Mouse (Mus musculus) left cerebral cortex, adult 18-20 months (tissue): ENCODE results near the gene Cldn15. TPM values are rescaled to one million over a fixed set of nuclear protein-coding genes. Genes with fewer than 3 reads are reported as not detected.
A peak's percentile ranks its signal among the peaks of the same experiment; 100 is the strongest.
"Not testable (repeated sequence)": the region's sequence is repeated elsewhere in the genome, so short reads cannot be mapped to it uniquely, and the experiment has no call there.

ENCODE experiments used
- DNase-seq, 2 experiments: peaks; one replicate each; pipeline ENCODE4 v3.0.0; 2021 to 2022; ENCODE audit warnings: low spot score in 2 of 2, mixed read lengths in 1 of 2
- total RNA-seq, 2 experiments: library from RNA; stranded (reverse); gene quantifications; 2 replicates each; pipeline ENCODE4 v1.2.3; 2021

The Cldn15 gene
- total RNA-seq, 2 experiments from 2014 or later, result not detected

DNA sequence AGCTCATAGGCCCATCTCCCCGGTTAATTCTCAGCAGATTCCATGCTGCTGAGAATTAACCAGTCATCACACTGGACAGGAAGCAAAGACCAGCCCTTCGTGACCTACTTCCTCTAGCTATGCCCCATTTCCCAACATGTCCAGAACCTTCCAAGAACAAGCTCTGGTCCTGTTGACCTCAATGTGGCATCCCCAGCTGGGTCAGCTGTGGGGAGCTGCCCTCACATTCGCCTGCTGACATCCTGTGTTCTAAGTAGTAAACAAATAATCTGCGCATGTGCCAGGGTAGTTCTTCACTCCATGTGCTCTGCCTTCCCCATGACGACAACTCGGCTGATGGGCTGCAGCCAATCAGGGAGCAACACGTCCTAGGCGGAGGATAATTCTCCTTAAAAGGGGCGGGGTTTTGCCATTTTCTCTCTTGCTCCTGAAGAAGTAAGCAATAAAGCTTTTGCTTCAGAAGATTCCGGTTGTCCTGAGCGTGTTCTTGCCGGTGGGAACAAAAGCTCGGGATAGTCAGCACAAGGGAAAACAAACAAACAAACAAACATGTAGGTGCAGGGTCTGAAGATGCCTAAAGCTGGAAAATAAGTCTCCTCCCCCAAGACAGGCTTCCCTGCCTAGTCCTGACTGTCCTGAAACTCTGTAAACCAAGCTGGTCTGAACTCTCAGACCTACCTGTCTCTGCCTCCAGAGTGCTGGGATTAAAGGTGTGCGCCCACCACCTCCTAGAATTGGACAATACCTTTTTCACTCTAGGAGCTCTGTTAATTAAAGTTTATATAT is 16.7 kb upstream of the Cldn15 start:
- DNase-seq, result not testable (repeated sequence)

DNA sequence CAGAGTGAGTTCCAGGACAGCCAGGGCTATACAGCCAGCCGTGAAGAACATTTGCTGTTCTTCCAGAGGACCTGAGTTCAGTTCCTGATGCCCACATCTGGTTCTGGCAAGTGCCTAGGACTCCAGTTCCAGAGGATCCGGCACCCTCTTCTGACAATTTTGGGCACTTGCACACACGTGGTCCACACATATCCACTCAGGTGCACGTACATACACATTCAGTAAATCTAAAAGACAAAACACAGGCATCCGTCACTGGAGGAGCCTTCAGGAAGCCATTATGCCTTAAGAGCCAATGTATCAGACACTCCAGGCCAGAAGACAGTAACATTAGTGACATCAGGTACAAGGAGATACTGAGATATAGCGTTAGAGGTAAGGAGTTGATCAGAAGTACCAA is 15.9 kb upstream of the Cldn15 start:
- DNase-seq, result no peak

DNA sequence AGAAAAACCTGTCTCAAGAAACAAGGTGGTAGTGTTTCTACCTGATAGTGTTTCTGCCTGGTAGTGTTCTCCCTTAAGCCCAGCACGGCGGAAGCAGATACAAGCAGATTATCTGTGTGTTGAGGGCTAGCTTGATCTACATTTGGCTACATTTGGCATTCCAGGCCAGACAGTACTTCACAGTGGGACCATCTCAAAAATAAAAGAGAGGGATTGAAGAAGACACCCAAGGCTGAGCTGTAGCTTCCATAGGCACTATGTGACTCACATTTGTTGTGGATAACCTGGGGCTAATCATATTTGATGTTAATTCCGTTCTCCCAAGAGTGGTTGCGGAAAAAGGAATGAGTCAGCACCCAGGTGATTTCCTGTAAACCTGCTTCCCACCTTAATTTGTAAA is 14.3 kb upstream of the Cldn15 start:
- DNase-seq, result no peak

DNA sequence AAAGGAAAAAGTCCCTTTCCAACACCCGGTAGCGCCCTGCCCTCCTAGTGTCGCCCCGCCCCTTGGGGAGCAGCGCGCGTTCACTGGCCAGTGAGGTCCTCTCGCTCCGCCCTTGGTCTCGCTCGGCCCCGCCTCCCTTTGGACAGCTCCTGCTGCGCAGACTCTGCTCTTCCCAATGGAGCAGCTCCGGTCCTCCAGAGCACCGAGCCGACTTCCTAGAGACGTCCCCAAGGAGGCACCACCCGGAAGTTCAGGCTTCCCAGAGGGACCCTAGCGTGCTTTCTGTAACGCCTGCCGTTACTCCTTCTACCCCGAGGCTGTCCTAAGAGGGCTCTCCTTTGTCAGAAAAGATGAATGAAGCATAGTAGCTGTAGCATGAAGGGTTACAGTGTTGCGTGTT is 13.4 kb upstream of the Cldn15 start, which contains the start of gene Fis1:
TSS of gene Fis1 (plus strand) at position 261 of the 400 bp plus-strand sequence.
- peak; percentile 94 to 96 for DNase-seq

DNA sequence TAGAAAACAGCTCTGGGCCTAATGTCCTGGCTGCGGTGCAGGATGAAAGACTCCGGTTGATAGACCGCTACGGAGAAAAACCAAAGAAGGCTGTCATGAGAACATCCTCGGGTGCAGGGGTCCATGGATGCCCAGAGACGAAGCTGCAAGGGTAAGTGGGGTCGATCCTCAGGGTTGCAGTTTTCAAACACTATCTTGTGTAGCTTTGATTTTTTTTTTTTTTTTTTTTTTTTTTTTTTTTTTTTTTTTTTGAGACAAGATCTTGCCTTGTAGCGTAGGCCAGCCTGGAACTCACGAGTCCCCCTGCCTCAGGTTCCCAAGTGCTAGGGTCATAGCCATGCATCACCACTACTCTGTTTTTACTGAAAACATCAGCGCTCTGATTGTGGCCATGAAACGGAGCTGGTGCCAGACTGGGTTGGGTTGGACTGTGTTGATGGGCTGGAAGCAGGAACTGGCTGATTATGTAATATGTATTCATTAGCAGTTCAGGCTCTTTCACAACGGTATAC is 12.9 kb upstream of the Cldn15 start:
- peak in 1 of 2 experiments; percentile 29 for DNase-seq

DNA sequence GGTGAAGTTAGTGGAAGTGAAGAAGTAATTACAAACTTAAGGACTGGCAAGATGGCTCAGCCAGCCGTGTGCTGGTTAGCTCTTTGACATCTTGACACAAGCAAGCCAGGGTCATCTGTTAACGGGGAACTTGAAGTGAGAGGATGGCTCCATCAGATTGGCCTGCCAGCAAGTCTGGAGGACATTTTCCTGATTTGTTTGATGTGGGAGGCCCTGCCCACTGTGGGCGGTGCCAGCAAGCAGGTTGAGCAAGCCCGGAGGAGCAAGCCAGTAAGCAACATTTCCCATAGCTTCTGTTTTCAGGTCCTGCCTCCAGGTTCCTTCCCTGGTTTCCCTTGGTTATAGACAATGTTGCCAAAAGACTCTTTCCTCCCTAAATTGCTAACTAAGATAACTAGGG is 10.8 kb upstream of the Cldn15 start:
- DNase-seq, result no peak

DNA sequence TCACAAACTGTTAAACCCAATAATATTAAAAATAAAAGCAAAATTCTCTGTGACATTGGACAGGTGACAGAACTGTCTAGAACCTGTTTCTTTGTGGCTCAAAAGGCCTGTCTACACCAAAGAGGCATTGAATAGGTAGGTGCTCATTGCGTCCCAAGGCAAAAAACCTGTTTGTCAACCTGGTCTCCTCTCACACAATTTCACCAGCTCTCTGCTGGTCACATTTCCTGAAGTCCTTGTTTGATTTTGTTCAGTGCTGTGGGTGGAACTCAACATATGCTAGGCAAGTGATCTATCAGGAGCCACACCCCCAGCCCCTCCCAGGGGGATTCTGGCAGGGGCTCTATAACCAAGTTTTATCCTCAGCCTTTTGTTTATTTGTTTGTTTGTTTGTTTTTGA is 9.2 kb upstream of the Cldn15 start:
- no peak for DNase-seq

DNA sequence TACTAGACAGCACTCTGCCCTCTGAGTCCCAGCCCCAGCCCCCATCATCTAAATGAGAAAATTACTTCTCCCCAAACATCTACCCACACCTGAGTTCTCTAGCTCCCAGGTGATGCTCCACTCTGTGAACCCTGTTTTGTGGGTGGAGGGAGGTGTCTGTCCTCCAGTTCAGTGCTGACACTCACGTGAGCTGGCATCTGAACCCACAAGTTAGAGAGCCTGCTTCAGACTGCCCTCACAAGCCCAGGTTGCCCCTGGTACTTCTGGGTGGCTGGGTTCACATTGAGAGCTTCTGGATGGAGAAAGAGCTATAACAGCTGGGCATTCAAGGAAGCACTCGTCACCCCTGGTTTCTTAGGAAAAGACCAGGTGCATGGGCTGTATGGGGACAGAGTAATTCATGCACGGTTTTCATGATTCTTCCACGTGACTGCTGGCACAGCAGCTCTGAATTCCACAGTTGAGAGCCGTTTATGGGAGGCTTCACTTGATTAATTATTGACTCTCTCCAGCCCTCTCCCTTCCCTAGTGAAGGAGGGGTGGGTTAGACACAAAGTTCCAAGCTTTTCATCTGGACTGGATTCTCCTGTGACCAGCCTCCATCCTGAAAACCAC is 7.3 kb upstream of the Cldn15 start:
- DNase-seq, result no peak

DNA sequence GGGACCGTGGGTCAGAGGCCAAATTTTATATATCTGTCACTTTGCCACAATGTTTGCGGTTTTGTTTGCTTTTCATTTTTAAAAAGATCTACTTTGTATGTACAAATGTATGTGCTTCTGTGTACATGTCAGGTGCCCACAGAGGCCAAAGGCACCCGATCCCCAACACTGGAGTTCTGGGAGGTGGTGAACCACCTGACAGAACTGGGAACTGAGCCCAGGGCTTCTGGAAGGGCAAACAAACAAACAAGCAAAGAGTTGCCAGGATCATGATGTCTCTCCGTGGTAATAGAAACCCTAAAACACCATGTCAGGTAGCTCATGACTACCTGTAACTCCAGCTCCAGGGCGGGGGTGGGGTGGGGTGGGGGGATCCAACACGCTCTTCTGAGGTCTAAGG is 6.4 kb upstream of the Cldn15 start:
- no peak for DNase-seq

DNA sequence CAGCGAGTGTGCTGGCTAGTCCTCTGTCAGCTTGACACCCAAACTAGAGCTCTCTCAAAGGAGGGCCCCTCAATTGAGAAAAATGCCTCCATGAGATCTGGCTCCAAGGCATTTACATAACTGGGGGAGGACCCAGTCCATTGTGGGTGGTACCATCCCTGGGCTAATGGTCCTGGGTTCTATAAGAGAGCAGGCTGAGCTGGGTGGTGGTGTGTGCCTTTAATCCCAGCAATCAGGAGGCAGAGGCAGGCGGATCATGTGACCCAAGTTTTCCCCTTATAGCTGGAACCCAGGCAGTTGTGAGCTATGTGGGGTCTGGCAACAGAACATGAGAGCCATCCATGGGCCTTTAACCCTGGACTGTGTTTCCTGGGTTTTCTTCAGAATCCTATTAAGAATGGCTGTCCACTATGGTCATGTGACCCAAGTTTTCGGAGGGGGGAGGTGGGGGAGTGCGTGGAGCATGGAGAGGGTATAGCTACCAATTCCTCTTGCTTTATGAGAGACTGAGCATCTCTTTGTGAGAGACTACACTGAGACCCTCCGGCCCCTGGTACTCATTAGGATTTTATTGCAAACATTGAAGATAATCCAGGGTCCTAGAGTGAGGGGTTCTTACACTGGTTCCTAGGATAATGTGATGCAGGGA is 5.0 kb upstream of the Cldn15 start:
- DNase-seq, result no peak

DNA sequence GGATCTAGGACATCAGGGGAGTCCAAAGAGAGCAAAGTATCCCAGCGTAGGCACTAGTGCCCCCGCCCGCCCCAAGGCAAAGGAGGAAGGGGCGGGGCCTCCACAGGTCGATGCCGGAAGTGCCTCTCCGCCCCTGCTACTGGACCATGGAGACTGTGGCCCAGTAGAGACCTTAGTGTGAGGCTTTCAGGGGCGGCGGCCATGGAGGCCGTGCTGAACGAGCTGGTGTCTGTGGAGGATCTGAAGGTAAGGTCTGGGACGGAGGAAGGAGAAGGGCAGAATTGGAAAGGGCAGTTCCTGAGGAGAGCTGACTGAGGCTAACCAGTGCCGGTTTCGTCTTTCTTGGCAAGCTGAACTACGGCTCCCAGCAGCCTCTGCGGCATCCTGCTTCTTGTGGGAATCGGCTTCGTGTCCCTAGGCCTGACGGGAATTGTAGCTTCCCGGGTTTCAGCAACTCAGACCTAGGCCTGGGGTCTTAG is 4.4 kb upstream of the Cldn15 start:
- peak; percentile 83 to 91 for DNase-seq

DNA sequence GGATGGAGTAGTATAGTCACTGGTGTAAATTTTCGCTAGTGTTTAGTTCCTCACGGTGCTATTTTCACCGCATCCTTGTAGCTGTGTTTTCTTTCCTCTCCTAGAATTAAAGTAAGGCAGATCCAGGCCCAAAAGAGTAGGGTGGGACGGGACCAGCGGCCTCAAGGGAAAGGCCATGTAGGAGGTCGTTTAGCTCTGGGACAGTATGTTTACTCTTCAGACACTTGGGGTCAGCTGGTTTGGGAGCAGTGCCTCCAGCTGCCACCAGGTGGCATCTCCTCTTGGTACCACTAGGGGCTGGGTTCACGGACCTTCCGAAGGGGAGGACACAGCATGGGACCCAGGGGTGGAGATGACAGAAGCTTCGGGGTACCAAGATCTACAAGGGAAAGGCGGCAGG is 3.9 kb upstream of the Cldn15 start:
- DNase-seq, result peak; percentile 74 to 82

DNA sequence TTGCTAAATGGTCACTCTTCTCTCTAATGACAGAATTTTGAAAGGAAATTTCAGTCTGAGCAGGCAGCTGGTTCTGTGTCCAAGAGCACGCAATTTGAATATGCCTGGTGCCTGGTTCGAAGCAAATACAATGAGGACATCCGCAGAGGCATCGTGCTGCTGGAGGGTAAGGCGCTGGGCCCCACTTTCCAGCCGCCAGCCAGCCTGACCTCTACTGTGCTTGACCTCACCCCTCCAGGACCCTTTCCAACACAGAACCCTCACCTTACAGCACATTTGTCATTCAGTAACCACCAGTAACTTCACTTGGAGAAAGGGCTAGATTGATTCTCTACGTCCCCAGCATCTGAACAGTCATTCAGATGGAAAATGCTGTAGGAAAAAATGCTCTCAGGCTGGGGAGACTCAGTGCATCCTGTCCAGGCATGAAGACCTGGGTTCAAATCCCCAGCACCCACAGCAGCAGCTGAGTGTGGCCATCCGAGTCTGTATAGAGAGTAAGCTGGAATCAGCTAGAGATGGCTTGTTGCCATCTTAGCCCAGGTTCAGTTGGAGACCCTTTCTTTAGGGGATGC is 3.4 kb upstream of the Cldn15 start:
- DNase-seq, result no peak

DNA sequence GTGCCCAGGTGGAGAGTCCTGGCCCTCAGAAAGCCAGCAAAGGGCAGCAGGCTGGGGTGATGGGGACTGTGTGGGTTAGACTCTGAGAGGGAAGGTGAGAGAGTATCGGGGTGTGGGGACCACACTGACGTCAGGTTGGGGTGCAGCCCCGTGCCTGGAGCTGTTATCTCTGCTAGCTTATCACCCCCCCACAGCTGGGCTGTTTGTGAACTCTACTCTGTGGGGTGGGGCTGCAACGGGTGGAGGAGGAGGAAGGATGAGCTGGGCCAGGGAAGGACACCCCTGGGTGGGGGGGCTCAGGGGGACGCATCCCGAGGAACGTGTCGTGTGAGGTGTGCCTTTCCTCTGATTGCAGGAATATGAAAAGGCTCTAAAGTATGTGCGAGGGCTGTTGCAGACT is 1.2 kb upstream of the Cldn15 start:
- no peak for DNase-seq

DNA sequence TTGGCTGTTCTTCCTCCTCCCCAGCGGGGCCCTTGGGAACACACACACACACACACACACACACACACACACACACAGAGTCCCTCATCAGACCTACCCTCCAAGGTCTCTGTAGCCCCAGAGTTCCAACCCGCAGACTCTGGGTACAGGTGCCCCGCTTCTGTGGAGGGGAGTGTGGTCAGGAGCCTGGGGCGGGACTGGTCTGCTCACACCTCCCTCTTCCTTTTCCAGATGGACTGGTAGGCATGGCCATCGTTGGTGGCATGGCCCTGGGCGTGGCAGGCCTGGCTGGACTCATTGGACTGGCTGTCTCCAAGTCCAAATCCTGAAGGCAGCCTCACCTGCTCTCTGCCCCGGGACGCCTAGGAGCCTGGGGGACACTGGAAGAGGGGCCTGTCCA is 730 bp upstream of the Cldn15 start:
- DNase-seq, result no peak

DNA sequence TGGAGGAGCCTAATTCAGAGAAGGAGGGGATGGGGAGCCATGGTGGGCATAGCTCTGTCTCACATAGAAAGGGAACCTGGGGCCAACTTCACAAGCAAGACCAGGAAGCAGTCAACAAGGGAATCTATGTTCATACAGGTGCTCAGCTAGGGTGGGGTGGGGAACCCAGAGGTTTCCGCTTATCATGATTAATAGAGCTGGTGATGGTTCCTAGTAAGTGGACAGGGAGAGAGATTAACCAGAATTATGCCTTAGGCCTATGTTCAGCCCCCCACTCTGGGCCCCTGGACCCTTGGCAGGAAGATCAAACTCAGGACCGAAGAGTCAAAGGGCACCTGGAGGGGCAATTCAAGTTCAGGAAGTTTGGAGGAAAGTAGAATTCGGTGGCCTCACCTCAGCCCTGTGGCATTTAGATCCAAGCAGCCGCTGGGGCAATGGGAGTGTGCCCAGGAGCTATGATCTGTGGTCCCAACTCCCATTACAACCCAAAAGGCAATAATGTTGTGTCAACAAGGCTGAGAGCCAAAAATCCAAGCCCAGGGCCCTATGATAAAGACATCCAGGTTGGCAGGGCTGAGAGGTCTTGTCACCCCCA is 542 bp downstream of the Cldn15 start:
- DNase-seq, result no peak

DNA sequence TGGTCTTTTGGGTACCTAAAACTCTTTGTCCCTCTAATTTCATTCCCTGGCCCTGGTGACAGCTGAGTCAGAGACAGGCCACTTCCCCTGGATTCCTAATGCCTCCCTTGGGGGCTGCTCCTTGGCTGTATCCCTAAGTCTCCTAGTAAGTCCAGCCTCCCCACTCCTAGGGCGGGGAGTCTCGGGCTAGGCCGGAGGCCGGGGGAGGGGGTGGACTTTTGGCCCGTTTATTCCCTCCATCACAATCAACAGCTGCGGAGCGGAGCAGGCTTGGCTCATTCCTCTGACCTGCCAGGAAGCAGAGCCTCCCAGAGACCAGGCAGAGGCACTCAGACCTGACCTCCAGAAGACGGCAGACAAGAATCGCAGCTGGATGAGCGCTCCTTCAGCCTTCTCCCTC is 1.2 kb downstream of the Cldn15 start:
- no peak for DNase-seq

DNA sequence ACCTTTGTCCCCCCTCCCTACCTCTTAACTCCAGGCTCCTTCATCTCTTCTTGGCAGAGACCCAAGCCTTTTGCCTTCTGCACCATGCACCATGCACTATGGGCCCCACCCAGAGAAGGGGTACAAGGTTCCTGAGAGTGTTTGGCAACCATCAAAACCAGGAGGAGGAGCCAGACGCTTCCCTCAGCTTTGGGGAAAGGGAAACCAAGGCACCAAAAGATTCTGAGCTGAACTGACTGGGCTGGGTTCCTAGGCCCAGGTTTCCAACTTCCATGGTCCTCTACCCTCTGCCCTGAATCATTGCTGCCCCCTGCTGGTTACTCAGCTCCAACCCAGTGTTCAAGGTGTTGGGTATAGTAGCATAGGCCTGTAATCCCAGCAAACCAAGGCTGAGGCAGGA is 4.3 kb downstream of the Cldn15 start:
- peak; percentile 55 to 73 for DNase-seq

DNA sequence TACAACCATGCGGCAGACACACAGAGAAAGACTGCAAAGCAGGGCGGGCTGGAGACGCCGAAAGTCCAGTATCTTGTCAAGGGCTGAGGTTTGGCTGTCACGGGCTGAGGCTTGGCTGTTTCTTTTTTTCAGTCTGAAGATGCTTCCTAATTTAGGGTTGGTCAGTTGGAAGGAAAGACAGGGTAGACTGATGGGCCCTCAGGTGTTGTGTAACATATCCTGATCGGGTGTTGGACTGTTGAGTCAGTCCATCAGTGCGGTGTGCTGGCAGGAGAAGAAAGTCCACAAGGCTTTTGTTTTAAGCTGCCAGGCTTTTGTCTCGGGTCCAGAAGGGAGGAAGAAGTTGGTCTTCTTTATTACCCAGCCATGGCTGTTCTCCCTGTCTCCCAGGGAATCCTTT is 7.3 kb downstream of the Cldn15 start:
- DNase-seq, result no peak

DNA sequence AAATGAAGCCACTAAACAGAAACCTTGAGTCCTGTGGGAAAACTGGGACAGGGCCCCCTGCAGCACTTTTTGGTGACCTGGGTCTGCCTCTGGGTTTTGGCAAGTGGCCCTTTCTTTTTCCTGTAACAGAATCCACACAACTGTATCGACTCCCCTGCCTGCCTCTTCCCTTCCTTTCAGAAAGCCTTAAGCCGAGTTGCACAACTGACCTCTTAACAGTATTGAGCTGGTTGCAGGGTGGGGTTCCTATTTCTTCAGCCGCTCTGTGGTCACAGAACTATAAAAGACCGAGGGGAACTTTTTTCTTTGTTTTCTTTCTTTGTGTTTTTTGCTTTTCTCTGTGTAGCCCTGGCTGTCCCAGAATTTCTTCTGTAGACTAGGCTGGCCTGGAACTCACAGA is 11.4 kb downstream of the Cldn15 start:
- no peak for DNase-seq

DNA sequence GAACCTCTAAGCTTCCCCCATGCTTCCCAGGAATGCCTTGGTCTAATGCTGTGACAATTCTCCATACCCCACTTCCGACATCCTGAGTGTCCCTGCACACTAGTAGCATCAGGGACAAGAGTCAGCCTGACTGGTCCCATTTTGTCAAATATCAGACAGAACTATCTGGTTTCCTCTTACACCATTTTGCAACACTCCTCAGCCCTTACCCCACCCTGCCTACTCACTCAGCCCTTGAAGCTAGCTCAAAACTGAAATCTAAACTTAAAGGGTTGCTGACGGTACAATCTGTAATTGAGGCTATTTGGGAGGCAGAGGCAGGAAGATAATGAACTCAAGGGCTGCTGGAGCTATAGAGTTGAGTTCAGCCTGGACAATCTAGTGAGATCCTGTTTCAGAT is 13.3 kb downstream of the Cldn15 start:
- DNase-seq, result no peak
